Mouse (Mus musculus) liver, embryonic 11.5 days (tissue): ENCODE measurements around the gene Mad1l1. TPM values are rescaled to one million over a fixed set of nuclear protein-coding genes. Genes with fewer than 3 reads are reported as not detected.

Experiments used
- ATAC-seq: fragments of 200-750 bp; cut with Nextera tagmentation; replicated peaks from 2 replicates; pipeline ENCODE4 v1.8.0; 2017; ENCODE audit warnings: moderate number of reproducible peaks, mild to moderate bottlenecking, moderate TSS enrichment, moderate library complexity; ENCODE audit not compliant: low FRiP score
- DNase-seq: peaks from one replicate; pipeline ENCODE4 v3.0.0-alpha.2; 2017; ENCODE audit warnings: low spot score
- H3K27ac ChIP-seq: fragments of 300-500 bp; sonication (generic); 2 replicates; pipeline ENCODE4 v1.5.1; 2014; ENCODE audit warnings: mild to moderate bottlenecking, low read depth, low read length, control low read depth
- H3K27me3 ChIP-seq: fragments of 300-500 bp; sonication (generic); replicated peaks from 2 replicates; pipeline ENCODE4 v1.6.1; 2014; ENCODE audit warnings: low read length, mixed read lengths; ENCODE audit not compliant: control insufficient read depth, insufficient read depth
- H3K36me3 ChIP-seq: fragments of 300-500 bp; sonication (generic); 2 replicates; pipeline ENCODE4 v1.6.1; 2014; ENCODE audit warnings: mild to moderate bottlenecking, low read length, moderate library complexity, mixed read lengths; ENCODE audit not compliant: control insufficient read depth, insufficient read depth
- H3K4me1 ChIP-seq: fragments of 300-500 bp; sonication (generic); replicated peaks from 2 replicates; pipeline ENCODE4 v1.6.1; 2014; ENCODE audit warnings: low read length, mixed read lengths; ENCODE audit not compliant: control insufficient read depth, insufficient read depth
- H3K4me2 ChIP-seq: fragments of 300-500 bp; sonication (generic); 2 replicates; pipeline ENCODE4 v1.6.1; 2014; ENCODE audit warnings: mild to moderate bottlenecking, control low read depth, moderate library complexity
- H3K4me3 ChIP-seq: fragments of 300-500 bp; sonication (generic); 2 replicates; pipeline ENCODE4 v1.5.1; 2014; ENCODE audit warnings: low read depth, low read length, control low read depth
- H3K9ac ChIP-seq: fragments of 300-500 bp; sonication (generic); 2 replicates; pipeline ENCODE4 v1.6.1; 2014; ENCODE audit warnings: low read depth, low read length, control low read depth
- H3K9me3 ChIP-seq: fragments of 300-500 bp; sonication (generic); 2 replicates; pipeline ENCODE4 v1.6.1; 2016; ENCODE audit warnings: low read length, inconsistent platforms, mixed read lengths; ENCODE audit not compliant: control insufficient read depth
- WGBS: fragments of 180-500 bp; shearing (Covaris S2); extraction: QIAGEN DNeasy Blood & Tissue Kit; methylation state at CpG from one replicate; pipeline ENCODE4 v1.1.7; 2014; 5-methylcytosine and 5-hydroxymethylcytosine counted together
- polyA plus RNA-seq: library from polyadenylated mRNA; unstranded; fragments of >200 nt; fragmentation: Nextera tagmentation; extraction: Ambion mirVana; gene quantifications from 2 replicates; pipeline ENCODE4 v1.2.1, GENCODE M21; 2014

Mad1l1 gene
- polyA plus RNA-seq, 1 experiment from 2014 or later = 43.0 TPM

DNA sequence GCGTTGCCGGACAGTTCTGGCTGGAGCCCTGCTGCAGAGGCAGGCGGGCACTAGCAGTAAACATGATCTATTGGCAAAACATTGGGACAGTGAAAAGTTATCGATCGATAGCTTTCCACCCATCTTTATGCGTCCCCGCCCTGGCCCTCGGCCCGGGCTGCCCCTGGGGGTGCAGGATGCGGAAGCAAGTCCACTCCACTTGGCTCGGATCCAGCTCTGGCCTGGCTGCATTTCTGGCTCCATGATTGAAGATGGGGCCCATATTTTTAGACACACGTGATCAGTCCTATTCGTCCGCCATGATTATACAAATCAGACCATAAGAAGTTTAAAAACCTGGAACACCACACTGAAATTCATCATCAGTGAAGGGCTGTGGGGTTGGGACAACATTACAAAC lies 355.8 kb downstream of the Mad1l1 start:
- no peaks in the 10 kb centered on the region for H3K36me3 ChIP-seq
- no peaks in the 10 kb centered on the region for H3K4me1 ChIP-seq
- no peak overlapping the region for H3K27ac ChIP-seq
- DNase-seq (no peak), ATAC-seq (no peak)
- no peak overlapping the region for H3K4me2 ChIP-seq
- 82% methylated on average over 14 of the region's 14 CpGs for WGBS
- H3K9me3 ChIP-seq = no peaks in the 10 kb centered on the region
- H3K27me3 ChIP-seq = no peaks in the 10 kb centered on the region; the same call in 1 of the 2 replicates
- no peak overlapping the region for H3K4me3 ChIP-seq
- no peak overlapping the region for H3K9ac ChIP-seq

GRCm38 (mm10) chr5:139964391-139964790 lies 357.0 kb downstream of the Mad1l1 start:
- no peak overlapping the region for H3K9ac ChIP-seq
- WGBS = 50% methylated on average over 5 of the region's 5 CpGs
- DNase-seq (no peak), ATAC-seq (no peak)
- H3K9me3 ChIP-seq = no peaks in the 10 kb centered on the region
- no peaks in the 10 kb centered on the region for H3K4me1 ChIP-seq
- no peak overlapping the region for H3K27ac ChIP-seq
- no peaks in the 10 kb centered on the region for H3K36me3 ChIP-seq
- no peak overlapping the region for H3K4me2 ChIP-seq
- H3K27me3 ChIP-seq = no peaks in the 10 kb centered on the region; the same call in 1 of the 2 replicates
- H3K4me3 ChIP-seq = no peak overlapping the region

GRCm38 (mm10) chr5:139959741-139960140 lies 361.6 kb downstream of the Mad1l1 start:
- ATAC-seq = no peak
- no peaks in the 10 kb centered on the region for H3K9me3 ChIP-seq
- no peak overlapping the region for H3K4me3 ChIP-seq
- no peak overlapping the region for H3K4me2 ChIP-seq
- no peak overlapping the region for H3K27ac ChIP-seq
- 81% methylated on average over 4 of the region's 4 CpGs for WGBS
- no peak for DNase-seq
- no peaks in the 10 kb centered on the region; the same call in 1 of the 2 replicates for H3K27me3 ChIP-seq
- no peak overlapping the region for H3K9ac ChIP-seq
- H3K4me1 ChIP-seq = no peaks in the 10 kb centered on the region
- no peaks in the 10 kb centered on the region for H3K36me3 ChIP-seq

Other genes starting within 250 kb of the Mad1l1 start
- gene Nudt1, start 104 bp upstream of the Mad1l1 start, polyA plus RNA-seq = 58.3 and 62.3 TPM in 2 replicates
- 20.2 and 21.7 TPM in 2 replicates for gene Mrm2, start 10.3 kb upstream of the Mad1l1 start, polyA plus RNA-seq
- gene Snx8, start 67.7 kb upstream of the Mad1l1 start, polyA plus RNA-seq = 10.6 and 10.7 TPM in 2 replicates
- gene Eif3b, start 97.8 kb upstream of the Mad1l1 start, polyA plus RNA-seq = 210 and 213 TPM in 2 replicates
- not detected in 2 replicates for gene Gm4869, start 124.1 kb upstream of the Mad1l1 start, polyA plus RNA-seq
- gene Chst12, start 184.0 kb upstream of the Mad1l1 start, polyA plus RNA-seq = 19.1 and 20.6 TPM in 2 replicates
- gene Grifin, start 243.5 kb upstream of the Mad1l1 start, polyA plus RNA-seq = 1.8 and 2.6 TPM in 2 replicates